Mouse (Mus musculus) layer of hippocampus, adult 18-20 months (tissue): Measurements from ENCODE around the gene Tacstd2. TPM values are rescaled to one million over a fixed set of nuclear protein-coding genes. Genes with fewer than 3 reads are reported as not detected.
"Not testable (repeated sequence)": the region's sequence is repeated elsewhere in the genome, so short reads cannot be mapped to it uniquely, and the experiment has no call there.

Experiments used
- DNase-seq, 2 experiments: peaks; one replicate each; pipeline ENCODE4 v3.0.0; 2022; ENCODE audit warnings: low spot score in 2 of 2
- long read RNA-seq: library from polyadenylated mRNA; stranded (forward); transcript quantifications from one replicate; pipeline ENCODE4 v2.0.0, GENCODE M21; 2021
- total RNA-seq, 2 experiments: library from RNA; stranded (reverse); gene quantifications; 2 replicates each; pipeline ENCODE4 v1.2.3; 2021

Tacstd2 gene
- total RNA-seq, result 1 to 10 TPM; 1.1 to 1.9 TPM
- long read RNA-seq, partial matches to known transcripts, result 0 of 3 reads
- long read RNA-seq, other reads (novel, unspliced or antisense), result 0 of 3 reads

GRCm38 (mm10) chr6:67535777-67536054 lies at the start of gene Tacstd2:
TSS of gene Tacstd2 (minus strand) at chr6:67535796.
- DNase-seq, result no peak

GRCm38 (mm10) chr6:67566270-67566669 lies 30.7 kb upstream of the Tacstd2 start:
- DNase-seq, result no peak

GRCm38 (mm10) chr6:67555376-67555775 lies 19.8 kb upstream of the Tacstd2 start:
- DNase-seq, result no peak

GRCm38 (mm10) chr6:67549550-67549949 lies 14.0 kb upstream of the Tacstd2 start:
- DNase-seq, result no peak

- no peak for DNase-seq
Observed at GRCm38 (mm10) chr6:67535005-67535776, 405 bp downstream of the Tacstd2 start.

- DNase-seq, result no peak
Observed at GRCm38 (mm10) chr6:67534191-67535004, 1.2 kb downstream of the Tacstd2 start.

GRCm38 (mm10) chr6:67532665-67533440 lies 2.7 kb downstream of the Tacstd2 start:
- DNase-seq, result no peak

- DNase-seq, result no peak
Observed at GRCm38 (mm10) chr6:67531822-67532162, 3.8 kb downstream of the Tacstd2 start.

GRCm38 (mm10) chr6:67530992-67531821 lies 4.4 kb downstream of the Tacstd2 start:
- DNase-seq, result peak in 1 of 2 experiments; percentile 39

GRCm38 (mm10) chr6:67526356-67526755 lies 9.2 kb downstream of the Tacstd2 start:
- no peak for DNase-seq

GRCm38 (mm10) chr6:67510752-67511151 lies 24.8 kb downstream of the Tacstd2 start:
- DNase-seq, result peak in 1 of 2 experiments; percentile 62

- DNase-seq, result not testable (repeated sequence)
Observed at GRCm38 (mm10) chr6:67501938-67502337, 33.7 kb downstream of the Tacstd2 start.

GRCm38 (mm10) chr6:67491755-67492154 lies 43.8 kb downstream of the Tacstd2 start, which contains the start of gene Il23r:
TSS of gene Il23r (minus strand) at chr6:67491855.
- no peak for DNase-seq

Other genes starting within 250 kb of the Tacstd2 start
- gene Il12rb2, start 159.6 kb downstream of the Tacstd2 start, total RNA-seq, result not detected
- gene Il23r, start 43.9 kb downstream of the Tacstd2 start, total RNA-seq, result under 1 TPM in 1 of 2 experiments, not detected in 1; 0.12 TPM